Mouse (Mus musculus) thymus, postnatal 4 days (tissue): ENCODE measurements around the gene Zbtb22.
A peak's percentile ranks its signal among the peaks of the same experiment; 100 is the strongest.

Experiments used
- DNase-seq: peaks from one replicate; pipeline ENCODE4 v3.0.0; 2021

Zbtb22 gene

GRCm38 (mm10) chr17:33908331-33909076, 7.2 kb upstream of the Zbtb22 start:
- DNase-seq = peak; percentile 65

- DNase-seq = peak; percentile 99
Observed at GRCm38 (mm10) chr17:33909077-33909868, 6.4 kb upstream of the Zbtb22 start, which contains the start of gene Daxx. Gene Daxx, plus strand, starts transcription at chr17:33909414.

- peak; percentile 56 for DNase-seq
Observed at GRCm38 (mm10) chr17:33909869-33910250, 5.8 kb upstream of the Zbtb22 start.

- DNase-seq = peak; percentile 32
Observed at GRCm38 (mm10) chr17:33910346-33911051, 5.2 kb upstream of the Zbtb22 start.

- DNase-seq = no peak
Observed at GRCm38 (mm10) chr17:33911052-33911812, 4.5 kb upstream of the Zbtb22 start.

GRCm38 (mm10) chr17:33911813-33912414, 3.8 kb upstream of the Zbtb22 start:
- DNase-seq = peak; percentile 18

GRCm38 (mm10) chr17:33913264-33913663, 2.4 kb upstream of the Zbtb22 start:
- no peak for DNase-seq

GRCm38 (mm10) chr17:33913905-33914304, 1.8 kb upstream of the Zbtb22 start:
- DNase-seq = peak; percentile 7

- DNase-seq = peak; percentile 33
Observed at GRCm38 (mm10) chr17:33914969-33915391, 724 bp upstream of the Zbtb22 start.

- DNase-seq = peak; percentile 91
Observed at GRCm38 (mm10) chr17:33916294-33916693, 590 bp downstream of the Zbtb22 start.

GRCm38 (mm10) chr17:33916847-33917655, 1.3 kb downstream of the Zbtb22 start:
- DNase-seq = peak; percentile 33

GRCm38 (mm10) chr17:33917656-33918292, 2.1 kb downstream of the Zbtb22 start:
- DNase-seq = peak; percentile 23

- peak; percentile 51 for DNase-seq
Observed at GRCm38 (mm10) chr17:33918293-33919203, 2.8 kb downstream of the Zbtb22 start.

GRCm38 (mm10) chr17:33919351-33920281, 3.9 kb downstream of the Zbtb22 start:
- DNase-seq = peak; percentile 79

- peak; percentile 94 for DNase-seq
Observed at GRCm38 (mm10) chr17:33920282-33921097, 4.8 kb downstream of the Zbtb22 start.

GRCm38 (mm10) chr17:33921361-33921760, 5.7 kb downstream of the Zbtb22 start:
- no peak for DNase-seq

- DNase-seq = peak; percentile 81
Observed at GRCm38 (mm10) chr17:33924577-33925283, 9.0 kb downstream of the Zbtb22 start.
